Mouse (Mus musculus) liver, embryonic 12.5 days (tissue): Measurements from ENCODE around the gene Tfcp2l1. TPM values are rescaled to one million over a fixed set of nuclear protein-coding genes. Genes with fewer than 3 reads are reported as not detected.

Experiments
- ATAC-seq: fragments of 200-750 bp; cut with Nextera tagmentation; 2 replicates; pipeline ENCODE4 v1.8.0; 2017; ENCODE audit warnings: moderate number of reproducible peaks, mild to moderate bottlenecking, moderate library complexity
- H3K27ac ChIP-seq: fragments of 300-500 bp; sonication (generic); 2 replicates; pipeline ENCODE4 v1.5.1; 2016; ENCODE audit warnings: mild to moderate bottlenecking
- H3K27me3 ChIP-seq: fragments of 300-500 bp; sonication (generic); replicated peaks from 2 replicates; pipeline ENCODE4 v1.6.1; 2016; ENCODE audit warnings: mild to moderate bottlenecking, moderate library complexity
- H3K36me3 ChIP-seq: fragments of 300-500 bp; sonication (generic); 2 replicates; pipeline ENCODE4 v1.6.1; 2016; ENCODE audit warnings: mild to moderate bottlenecking, moderate library complexity
- H3K4me1 ChIP-seq: fragments of 300-500 bp; sonication (generic); 2 replicates; pipeline ENCODE4 v1.6.1; 2016
- H3K4me2 ChIP-seq: fragments of 300-500 bp; sonication (generic); 2 replicates; pipeline ENCODE4 v1.6.1; 2016; ENCODE audit warnings: mild to moderate bottlenecking, moderate library complexity
- H3K4me3 ChIP-seq: fragments of 300-500 bp; sonication (generic); 2 replicates; pipeline ENCODE4 v1.5.1; 2016; ENCODE audit warnings: mild to moderate bottlenecking, moderate library complexity
- H3K9ac ChIP-seq: fragments of 300-500 bp; sonication (generic); 2 replicates; pipeline ENCODE4 v1.6.1; 2016; ENCODE audit warnings: mild to moderate bottlenecking, moderate library complexity
- H3K9me3 ChIP-seq: fragments of 300-500 bp; sonication (generic); replicated peaks from 2 replicates; pipeline ENCODE4 v1.6.1; 2016; ENCODE audit warnings: mild to moderate bottlenecking, moderate library complexity
- WGBS: fragments of 180-500 bp; shearing (Covaris S2); methylation state at CpG from one replicate; pipeline ENCODE4 v1.1.7; 2016; ENCODE audit not compliant: insufficient replicate concordance; 5-methylcytosine and 5-hydroxymethylcytosine counted together
- polyA plus RNA-seq: library from polyadenylated mRNA; unstranded; fragments of >200 nt; fragmentation: Nextera tagmentation; extraction: Ambion mirVana; gene quantifications from 2 replicates; pipeline ENCODE4 v1.2.1, GENCODE M21; 2016

Tfcp2l1 gene
- polyA plus RNA-seq, 1 experiment from 2014 or later: 1.2 TPM

GRCm38 (mm10) chr1:118663062-118663461, 35.3 kb downstream of the Tfcp2l1 start:
- Histone ChIP-seq H3K36me3 (no peaks in the 10 kb centered on the region), H3K27ac (no peak overlapping the region), H3K27me3 (no peaks in the 10 kb centered on the region), H3K9me3 (no peaks in the 10 kb centered on the region), H3K4me1 (0 out of 2 replicates have a peak, but pooled peaks cover 10% of the 10 kb centered on the region), H3K9ac (no peak overlapping the region), H3K4me3 (no peak overlapping the region), H3K4me2 (no peak overlapping the region)
- no peak for ATAC-seq
- 29% methylated on average over 1 of the region's 1 CpGs for WGBS

DNA sequence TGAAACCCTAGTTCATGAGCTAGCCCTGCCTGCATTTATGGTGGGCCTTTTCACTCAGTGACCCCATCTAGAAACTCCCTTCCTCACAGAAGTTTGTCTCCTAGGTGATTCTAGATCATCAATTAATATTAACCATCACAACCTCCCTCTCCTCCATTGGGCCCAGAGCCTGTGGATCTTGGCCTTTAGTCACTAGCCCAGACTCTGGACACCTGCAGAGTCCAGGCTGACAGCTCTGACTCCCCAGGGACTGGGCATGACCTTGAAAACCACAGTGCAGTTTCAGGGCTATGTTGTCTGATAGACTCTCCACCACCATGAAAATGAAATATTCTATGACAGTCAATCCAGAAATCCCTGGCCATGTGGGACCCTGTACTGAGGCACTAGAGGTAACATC, 39.8 kb downstream of the Tfcp2l1 start:
- Histone ChIP-seq H3K9ac (no peak overlapping the region), H3K4me2 (no peak overlapping the region), H3K9me3 (no peaks in the 10 kb centered on the region), H3K36me3 (no peaks in the 10 kb centered on the region), H3K27me3 (no peaks in the 10 kb centered on the region), H3K27ac (no peak overlapping the region), H3K4me1 (no peaks in the 10 kb centered on the region), H3K4me3 (no peak overlapping the region)
- ATAC-seq: no peak

DNA sequence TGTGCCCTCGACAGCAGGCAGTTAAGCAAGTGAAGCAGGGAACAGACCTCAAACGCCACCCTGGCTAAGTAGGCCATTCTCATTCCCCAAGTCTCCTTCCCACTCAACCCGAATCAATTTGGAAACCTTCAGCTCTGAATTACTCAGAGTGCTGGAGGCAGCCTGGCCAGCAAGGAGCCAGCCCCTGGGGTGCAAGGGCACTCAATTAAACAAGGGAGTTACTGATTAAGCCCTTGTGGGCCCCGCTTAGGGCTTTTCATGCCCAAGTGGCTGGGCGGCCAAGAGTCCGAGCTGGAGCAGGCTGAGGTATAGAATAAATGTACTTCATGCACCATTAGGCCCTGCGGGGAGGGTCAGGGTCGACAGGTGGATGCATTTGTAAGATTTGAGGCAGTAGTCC, 44.5 kb downstream of the Tfcp2l1 start:
- Histone ChIP-seq H3K4me1 (no peaks in the 10 kb centered on the region), H3K27me3 (no peaks in the 10 kb centered on the region), H3K27ac (no peak overlapping the region), H3K9me3 (no peaks in the 10 kb centered on the region), H3K4me2 (no peak overlapping the region), H3K4me3 (no peak overlapping the region), H3K36me3 (no peaks in the 10 kb centered on the region), H3K9ac (no peak overlapping the region)
- WGBS: 58% methylated on average over 8 of the region's 8 CpGs
- ATAC-seq: no peak

DNA sequence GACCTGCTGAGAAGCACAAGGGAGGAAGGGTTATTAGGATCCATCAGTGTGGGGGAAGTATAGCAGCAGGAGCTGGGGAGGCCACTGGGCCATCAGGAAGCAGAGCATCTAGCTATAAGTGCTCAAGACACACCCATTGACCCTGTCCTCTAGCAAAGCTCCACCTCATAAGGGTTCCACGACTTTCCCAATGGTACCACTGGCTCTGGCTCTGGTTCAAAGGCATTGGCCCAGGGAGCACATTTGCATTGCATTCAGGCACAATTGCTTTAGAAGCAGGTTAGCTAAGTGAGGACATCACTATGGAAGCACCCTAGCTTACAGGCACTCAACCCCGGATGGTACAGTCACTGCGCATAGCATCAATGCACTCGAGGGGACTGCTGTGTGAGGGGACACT, 46.4 kb downstream of the Tfcp2l1 start:
- no peaks in the 10 kb centered on the region for H3K4me1 ChIP-seq
- no peaks in the 10 kb centered on the region for H3K9me3 ChIP-seq
- H3K4me2 ChIP-seq: no peak overlapping the region
- no peaks in the 10 kb centered on the region for H3K36me3 ChIP-seq
- no peaks in the 10 kb centered on the region for H3K27me3 ChIP-seq
- ATAC-seq: no peak
- H3K27ac ChIP-seq: no peak overlapping the region
- H3K4me3 ChIP-seq: no peak overlapping the region
- no peak overlapping the region for H3K9ac ChIP-seq
- 65% methylated on average over 4 of the region's 4 CpGs for WGBS

- Histone ChIP-seq H3K9ac (no peak overlapping the region), H3K4me2 (no peak overlapping the region), H3K36me3 (no peaks in the 10 kb centered on the region), H3K27me3 (no peaks in the 10 kb centered on the region), H3K4me1 (no peaks in the 10 kb centered on the region), H3K4me3 (no peak overlapping the region), H3K9me3 (no peaks in the 10 kb centered on the region), H3K27ac (no peak overlapping the region)
- ATAC-seq: no peak
- WGBS: 61% methylated on average over 1 of the region's 1 CpGs
Measured at GRCm38 (mm10) chr1:118681980-118682379, 54.2 kb downstream of the Tfcp2l1 start.

DNA sequence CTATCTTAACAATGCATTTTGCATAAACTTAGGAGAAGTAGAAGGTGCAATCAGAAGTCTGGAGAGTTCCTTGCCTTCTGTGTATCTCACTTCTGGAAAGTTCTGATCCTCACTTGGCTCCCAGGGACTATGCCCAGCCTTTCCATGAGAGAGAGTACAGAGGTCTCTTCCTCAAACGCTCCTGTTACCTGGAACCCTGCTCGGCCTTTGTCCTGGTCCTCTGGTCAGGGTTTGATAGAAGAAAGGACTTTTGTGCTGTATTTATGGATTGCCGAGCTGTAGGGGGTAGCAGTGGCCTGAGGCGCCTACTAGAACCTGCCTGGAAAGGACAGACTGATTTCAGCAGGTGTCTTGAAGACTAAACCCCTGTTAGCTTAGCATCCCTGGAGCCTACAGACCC, 55.9 kb downstream of the Tfcp2l1 start:
- no peak overlapping the region for H3K27ac ChIP-seq
- no peaks in the 10 kb centered on the region for H3K36me3 ChIP-seq
- WGBS: 50% methylated on average over 4 of the region's 4 CpGs
- H3K4me3 ChIP-seq: no peak overlapping the region
- no peak overlapping the region for H3K4me2 ChIP-seq
- no peak for ATAC-seq
- H3K27me3 ChIP-seq: no peaks in the 10 kb centered on the region
- no peaks in the 10 kb centered on the region for H3K9me3 ChIP-seq
- H3K4me1 ChIP-seq: no peaks in the 10 kb centered on the region
- no peak overlapping the region for H3K9ac ChIP-seq

DNA sequence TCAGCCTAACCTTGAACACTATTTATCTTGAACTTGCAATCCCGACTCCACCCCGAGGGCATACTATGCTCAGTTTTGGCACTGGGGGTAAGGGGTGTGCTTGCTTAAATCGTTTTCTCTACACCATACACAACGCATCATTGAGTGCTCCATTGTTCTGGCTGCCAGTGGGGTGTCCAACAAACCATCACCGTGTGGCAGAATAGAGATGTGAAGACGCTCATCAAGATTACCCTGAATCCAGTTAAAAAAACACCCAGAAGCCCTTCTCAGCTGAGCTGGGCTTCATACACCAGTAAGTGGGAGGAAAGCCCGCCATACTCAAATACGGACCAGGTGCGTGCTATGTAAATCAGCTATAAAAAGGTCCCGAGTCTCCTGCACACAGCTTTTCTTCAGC, 60.0 kb downstream of the Tfcp2l1 start:
- Histone ChIP-seq H3K9me3 (no peaks in the 10 kb centered on the region), H3K36me3 (no peaks in the 10 kb centered on the region), H3K4me1 (no peaks in the 10 kb centered on the region), H3K27ac (no peak overlapping the region), H3K4me3 (no peak overlapping the region), H3K27me3 (no peaks in the 10 kb centered on the region), H3K4me2 (no peak overlapping the region), H3K9ac (no peak overlapping the region)
- no peak for ATAC-seq
- 60% methylated on average over 10 of the region's 10 CpGs for whole genome bisulfite sequencing

DNA sequence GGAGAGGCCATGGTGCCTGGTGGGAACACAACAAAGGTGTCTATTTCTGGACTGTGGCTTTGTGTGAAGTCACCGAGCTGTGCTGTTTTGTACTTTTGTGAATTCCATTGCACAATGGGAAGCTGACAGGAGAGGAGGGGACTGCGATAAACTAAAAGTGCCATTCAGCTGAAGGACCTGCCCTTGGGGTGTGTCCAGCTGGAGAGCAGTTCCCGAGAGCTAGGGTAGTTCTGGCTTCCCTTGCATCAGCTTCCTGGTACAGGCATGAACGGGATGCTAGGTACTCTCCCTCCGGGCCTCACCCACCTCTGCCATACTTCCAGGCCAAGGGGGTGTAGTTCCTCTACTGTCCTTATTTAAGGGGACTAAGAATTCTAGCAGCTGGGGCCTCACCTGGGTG, 62.1 kb downstream of the Tfcp2l1 start:
- Histone ChIP-seq H3K9ac (no peak overlapping the region), H3K27ac (no peak overlapping the region), H3K4me2 (no peak overlapping the region), H3K27me3 (no peaks in the 10 kb centered on the region), H3K4me3 (no peak overlapping the region), H3K36me3 (no peaks in the 10 kb centered on the region), H3K9me3 (no peaks in the 10 kb centered on the region), H3K4me1 (no peaks in the 10 kb centered on the region)
- WGBS: 55% methylated on average over 5 of the region's 5 CpGs
- ATAC-seq: no peak

- 57% methylated on average over 2 of the region's 2 CpGs for WGBS
- no peak for ATAC-seq
- H3K4me1 ChIP-seq: no peaks in the 10 kb centered on the region
- no peak overlapping the region for H3K27ac ChIP-seq
- H3K27me3 ChIP-seq: no peaks in the 10 kb centered on the region
- H3K9ac ChIP-seq: no peak overlapping the region
- no peak overlapping the region for H3K4me2 ChIP-seq
- no peak overlapping the region for H3K4me3 ChIP-seq
- H3K9me3 ChIP-seq: no peaks in the 10 kb centered on the region
- H3K36me3 ChIP-seq: no peaks in the 10 kb centered on the region
Measured at GRCm38 (mm10) chr1:118694436-118694835, 66.7 kb downstream of the Tfcp2l1 start.

GRCm38 (mm10) chr1:118697906-118698305, 70.2 kb downstream of the Tfcp2l1 start:
- Histone ChIP-seq H3K4me2 (no peak overlapping the region), H3K36me3 (no peaks in the 10 kb centered on the region), H3K9me3 (no peaks in the 10 kb centered on the region), H3K27me3 (no peaks in the 10 kb centered on the region), H3K9ac (no peak overlapping the region), H3K4me3 (no peak overlapping the region), H3K4me1 (no peaks in the 10 kb centered on the region), H3K27ac (no peak overlapping the region)
- 60% methylated on average over 6 of the region's 6 CpGs for WGBS
- no peak for ATAC-seq

- no peak for ATAC-seq
- Histone ChIP-seq H3K9ac (no peak overlapping the region), H3K27me3 (no peaks in the 10 kb centered on the region), H3K4me1 (no peaks in the 10 kb centered on the region), H3K4me3 (no peak overlapping the region), H3K36me3 (no peaks in the 10 kb centered on the region), H3K9me3 (no peaks in the 10 kb centered on the region), H3K4me2 (no peak overlapping the region), H3K27ac (no peak overlapping the region)
- 42% methylated on average over 6 of the region's 6 CpGs for WGBS
Measured at GRCm38 (mm10) chr1:118699118-118699890, 71.6 kb downstream of the Tfcp2l1 start.

DNA sequence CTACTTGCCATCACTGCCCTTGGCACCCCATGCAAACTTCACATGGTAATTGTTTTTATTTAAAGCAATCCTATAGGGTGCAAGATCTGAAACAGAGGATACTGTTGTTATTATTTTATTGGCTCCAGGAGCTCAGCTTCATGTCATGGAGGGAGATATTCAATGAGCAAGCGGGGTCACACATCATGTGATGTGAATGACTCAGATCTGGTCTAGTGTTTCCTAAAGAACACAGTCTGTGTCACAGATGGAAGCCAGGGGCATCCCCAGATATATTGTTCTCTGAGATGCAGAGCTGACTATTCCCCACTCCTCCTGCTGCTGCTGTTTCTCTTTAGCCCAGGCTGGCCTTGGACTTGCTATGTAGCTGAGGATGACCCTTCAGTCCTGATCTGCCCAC, 72.2 kb downstream of the Tfcp2l1 start:
- no peak for ATAC-seq
- H3K4me2 ChIP-seq: no peak overlapping the region
- 74% methylated on average over 1 of the region's 1 CpGs for WGBS
- H3K27ac ChIP-seq: no peak overlapping the region
- no peaks in the 10 kb centered on the region for H3K9me3 ChIP-seq
- H3K4me1 ChIP-seq: no peaks in the 10 kb centered on the region
- no peaks in the 10 kb centered on the region for H3K36me3 ChIP-seq
- H3K9ac ChIP-seq: no peak overlapping the region
- no peak overlapping the region for H3K4me3 ChIP-seq
- no peaks in the 10 kb centered on the region for H3K27me3 ChIP-seq

- Histone ChIP-seq H3K27me3 (no peaks in the 10 kb centered on the region; the same call in 1 of the 2 replicates), H3K36me3 (no peaks in the 10 kb centered on the region), H3K9me3 (no peaks in the 10 kb centered on the region; the same call in 1 of the 2 replicates), H3K9ac (no peak overlapping the region), H3K4me3 (no peak overlapping the region), H3K27ac (no peak overlapping the region), H3K4me2 (no peak overlapping the region), H3K4me1 (no peaks in the 10 kb centered on the region)
- 45% methylated on average over 4 of the region's 4 CpGs for WGBS
- ATAC-seq: no peak
Measured at GRCm38 (mm10) chr1:118711606-118712005, 83.9 kb downstream of the Tfcp2l1 start.
